Mouse (Mus musculus) embryo, embryonic 11.5 days (tissue): ENCODE data around the gene Ezh2.

ENCODE experiments used
- DNase-seq: peaks from one replicate; pipeline ENCODE4 v3.0.0-alpha.2; 2012; ENCODE audit warnings: low read depth, low spot score

Ezh2 gene

DNA sequence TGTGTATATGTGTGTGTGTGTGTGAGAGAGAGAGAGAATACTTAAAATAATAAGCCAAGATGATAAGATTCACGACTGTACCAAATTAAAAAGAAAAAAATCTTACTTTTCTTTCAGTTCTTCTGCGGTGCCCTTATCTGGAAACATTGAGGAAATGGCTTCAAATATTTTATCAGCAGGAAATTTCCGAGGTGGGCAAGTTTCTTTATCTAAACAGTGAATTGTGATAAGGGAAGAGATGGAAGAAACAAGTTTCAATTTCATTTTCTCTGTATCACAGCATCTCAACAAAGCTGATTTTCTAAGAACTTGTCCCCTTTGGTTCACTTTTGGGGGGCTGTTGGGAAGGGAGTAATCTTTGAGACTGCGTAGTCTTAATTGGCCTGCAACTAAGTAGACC lies 42.9 kb downstream of the Ezh2 start:
- no peak for DNase-seq

DNA sequence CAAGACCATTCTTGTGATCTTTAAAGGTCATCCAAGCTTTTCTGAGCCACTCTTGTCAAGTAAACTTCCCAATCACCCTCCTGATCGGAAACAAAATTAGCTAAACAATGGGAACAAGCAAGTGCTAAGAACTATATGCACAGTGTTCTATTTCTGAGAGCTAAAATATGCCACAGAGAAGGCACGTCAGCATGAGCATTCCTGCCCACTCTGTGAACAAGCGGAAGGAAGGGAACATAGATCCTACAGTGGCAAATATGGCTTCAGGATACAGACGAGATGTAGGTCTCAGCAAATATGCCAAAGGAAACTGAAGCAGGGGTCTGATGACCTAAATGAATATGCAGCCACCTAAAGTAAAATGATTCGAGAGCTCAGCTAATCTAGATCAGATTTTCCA lies 59.8 kb downstream of the Ezh2 start:
- DNase-seq, result no peak

DNA sequence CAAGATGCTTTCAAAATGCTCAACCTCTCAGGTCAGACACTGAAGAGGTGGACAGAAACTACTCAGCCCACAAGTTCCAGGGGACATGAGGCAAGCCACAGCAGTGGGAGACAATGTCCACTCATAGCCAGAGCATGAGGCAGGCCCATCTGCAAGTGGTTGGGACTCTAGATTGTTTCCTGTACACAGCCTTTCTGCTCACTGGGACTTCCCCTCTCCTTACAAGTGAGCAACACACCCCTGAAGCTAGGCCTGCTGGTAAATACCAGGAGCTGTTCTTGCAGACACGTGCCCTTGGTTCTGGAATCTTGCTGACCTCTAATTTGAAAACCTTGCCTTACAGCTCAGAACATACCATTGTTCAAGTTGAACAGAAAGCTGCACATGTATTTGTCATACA lies 62.6 kb downstream of the Ezh2 start:
- no peak for DNase-seq

DNA sequence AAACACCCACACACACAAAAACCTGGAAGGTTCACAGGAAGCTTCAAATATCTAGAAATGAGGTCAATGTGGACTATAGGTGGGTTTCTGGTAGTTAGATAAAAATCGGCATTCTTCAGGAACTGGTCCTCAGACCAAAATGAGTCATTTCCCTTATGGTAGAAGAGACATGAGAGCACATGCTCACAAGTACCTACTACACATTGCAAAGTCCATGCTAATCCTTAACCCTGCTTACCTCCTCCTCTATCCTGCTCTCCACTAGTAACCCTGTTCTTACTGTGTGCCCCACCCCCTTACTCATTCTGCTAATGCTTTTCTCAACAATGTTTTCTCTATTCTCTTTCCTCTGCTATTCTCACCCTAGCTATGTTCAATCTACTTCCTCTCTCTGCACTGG lies 67.5 kb downstream of the Ezh2 start:
- DNase-seq, result no peak

DNA sequence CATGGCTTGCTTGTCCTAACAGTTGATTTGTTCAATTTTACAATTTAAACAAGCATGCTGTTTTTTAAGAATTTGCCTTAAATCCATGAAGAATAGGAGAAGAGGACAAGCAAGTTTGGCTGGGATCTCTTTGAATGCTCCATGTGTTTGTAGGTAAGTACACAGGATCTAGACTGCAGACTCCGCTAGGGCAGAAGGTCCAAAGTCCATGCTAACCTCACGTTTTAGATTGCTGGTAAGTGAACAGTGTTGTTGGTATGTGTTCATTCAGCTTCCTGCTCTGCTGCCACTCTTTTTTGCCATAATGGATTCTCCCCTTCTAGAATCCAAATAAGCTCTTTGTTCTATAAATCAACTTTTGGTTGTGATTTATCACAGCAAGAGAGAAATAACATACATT lies 68.0 kb downstream of the Ezh2 start:
- DNase-seq, result no peak

DNA sequence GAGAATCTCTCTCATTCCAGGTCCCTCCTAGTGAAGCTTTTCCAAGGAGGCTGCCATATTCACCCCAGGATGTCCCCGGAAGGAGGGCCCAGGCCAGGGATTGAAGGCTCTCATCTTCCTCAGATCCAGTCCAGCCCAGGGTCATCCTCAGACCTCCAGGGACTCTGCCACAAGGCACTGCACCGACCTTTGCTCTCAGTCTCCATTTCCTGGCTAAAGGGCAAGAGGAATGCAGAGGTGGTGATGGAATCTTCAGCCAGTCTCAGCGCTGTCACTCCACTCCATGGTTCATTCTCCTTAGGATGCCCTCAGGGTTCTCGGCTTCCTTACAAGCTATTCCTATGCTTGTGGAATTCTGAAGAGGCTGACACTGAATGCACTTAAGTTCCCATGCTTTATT lies 68.7 kb downstream of the Ezh2 start:
- no peak for DNase-seq

DNA sequence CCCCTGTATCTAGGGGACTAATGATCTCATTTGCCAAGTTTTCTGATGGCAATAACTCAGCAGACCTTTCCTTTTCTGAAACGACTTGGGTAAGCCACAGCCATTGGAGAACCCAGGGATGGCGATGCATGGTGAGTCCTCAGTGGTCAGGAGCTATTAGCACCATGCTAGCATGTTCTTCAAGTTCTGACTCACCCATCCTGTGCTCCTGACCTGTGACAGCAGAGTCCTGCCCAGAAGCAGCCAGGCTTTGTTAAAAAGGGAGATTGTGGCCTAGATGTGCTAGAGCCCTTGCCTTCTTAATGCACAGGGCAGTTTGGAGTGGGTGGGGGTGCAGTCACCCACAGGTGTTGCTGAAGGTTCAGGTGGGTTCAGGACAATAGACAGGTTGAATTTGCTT lies 70.1 kb downstream of the Ezh2 start:
- DNase-seq, result no peak

DNA sequence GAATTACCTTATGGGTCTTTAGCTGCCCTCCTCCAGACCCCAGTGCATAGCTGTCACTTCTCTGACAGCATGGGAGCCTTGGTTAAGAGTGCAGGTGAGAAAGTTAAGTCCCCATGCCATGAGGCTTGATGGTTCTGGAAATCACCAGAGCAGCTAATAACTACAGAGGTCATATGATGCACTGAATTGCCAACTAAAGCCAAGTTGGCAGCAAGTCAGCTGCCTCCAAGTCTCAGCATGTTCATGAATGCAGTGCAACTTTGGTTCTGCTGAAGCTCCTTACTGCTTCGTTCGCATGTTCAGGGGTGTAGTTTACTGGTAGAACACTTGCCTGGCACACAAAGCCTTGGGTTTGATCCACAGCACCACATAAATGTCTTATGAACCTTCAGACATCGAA lies 72.7 kb downstream of the Ezh2 start:
- DNase-seq, result no peak

DNA sequence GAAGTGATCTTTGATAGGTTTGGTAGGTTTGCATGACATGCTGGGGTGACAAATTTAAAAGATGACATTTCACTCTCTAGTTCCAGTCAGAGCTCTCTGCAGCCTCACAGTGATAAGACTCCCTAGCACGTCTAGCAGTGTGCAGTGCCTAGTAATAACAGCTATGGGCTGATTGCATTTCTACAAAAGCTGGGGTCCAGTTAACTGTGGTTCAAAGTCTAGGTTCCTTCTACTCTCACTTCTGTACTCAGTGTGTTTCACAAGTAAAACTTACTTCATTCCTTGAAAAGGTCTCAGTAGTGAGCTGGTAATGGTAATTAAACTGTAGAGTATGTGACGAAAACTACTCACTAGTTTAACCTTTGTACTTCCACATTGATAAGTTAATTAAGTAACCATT lies 75.1 kb downstream of the Ezh2 start:
- DNase-seq, result no peak

DNA sequence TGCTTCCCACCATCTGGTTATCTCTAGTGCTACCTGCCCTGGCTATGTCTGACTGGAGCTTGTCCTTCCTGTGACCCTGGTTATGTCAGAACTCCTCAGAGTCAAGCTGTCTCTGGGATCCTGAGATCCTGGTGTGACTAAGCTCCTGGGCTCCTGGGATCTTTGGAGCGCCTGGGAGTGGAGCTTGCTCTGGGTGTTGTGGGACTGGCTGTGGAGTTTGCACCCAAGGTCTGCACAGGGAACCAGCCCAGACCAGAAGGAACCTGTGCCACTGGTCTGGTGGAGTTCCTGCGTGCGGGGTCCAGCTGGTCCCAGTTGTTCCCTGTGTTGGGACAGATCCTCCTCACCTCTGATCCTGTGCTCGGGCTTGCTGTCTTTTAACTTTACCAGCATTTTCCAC lies 100.6 kb downstream of the Ezh2 start:
- no peak for DNase-seq

DNA sequence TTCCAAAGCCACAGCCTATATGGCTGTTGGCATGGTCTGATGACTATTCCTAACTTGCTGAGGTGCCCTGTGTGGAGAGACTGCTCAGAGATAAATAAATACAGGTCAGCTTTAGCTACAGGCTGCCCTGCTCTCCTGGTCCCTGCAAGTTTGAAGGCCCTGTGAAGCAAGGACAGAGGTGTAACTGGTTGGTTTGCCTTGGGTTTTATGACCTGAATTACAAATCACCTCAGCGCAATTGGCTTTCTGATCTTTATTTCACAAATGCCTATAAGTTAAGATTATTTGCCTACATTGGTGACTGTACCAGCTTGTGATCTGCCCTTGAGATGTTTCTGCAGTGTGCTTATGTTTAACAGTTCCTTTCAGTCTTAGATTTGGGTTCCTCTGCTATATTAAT lies 113.1 kb downstream of the Ezh2 start:
- DNase-seq, result no peak
